Mouse (Mus musculus): Measurements from ENCODE around the gene Cfap54.

The Cfap54 gene

GRCm38 (mm10) chr10:93081133-93081779 lies at the start of gene Cfap54:
Cfap54 (minus strand) TSS chr10:93081618.
- peak; percentile 11 for DNase-seq (ENCODE audit: extremely low read depth, insufficient read length, low spot score)

DNA sequence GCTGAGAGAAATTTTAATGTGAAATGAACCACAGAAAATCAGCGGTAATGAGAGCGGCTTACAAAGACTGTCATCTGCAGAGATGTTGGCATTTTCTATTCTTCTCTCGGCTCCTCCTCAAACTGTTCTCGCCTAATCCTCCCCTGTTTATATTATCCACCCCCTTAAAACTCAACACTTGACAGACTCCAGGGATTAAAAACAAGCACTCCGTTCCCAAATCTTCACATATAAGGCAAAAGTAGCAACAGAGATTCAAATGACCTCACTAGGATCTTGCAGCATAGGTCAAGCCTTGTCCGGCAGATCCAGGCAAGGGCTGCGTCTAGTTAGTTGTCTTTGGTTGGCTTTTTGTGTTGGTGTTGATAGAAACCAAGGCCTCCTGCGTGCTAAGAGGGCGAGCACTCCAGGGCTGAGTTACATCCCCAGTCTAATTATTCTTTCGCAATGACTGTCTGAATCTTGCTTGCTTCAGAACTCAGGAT lies 49.1 kb upstream of the Cfap54 start:
- no peak for DNase-seq (ENCODE audit: extremely low read depth, insufficient read length, low spot score)

DNA sequence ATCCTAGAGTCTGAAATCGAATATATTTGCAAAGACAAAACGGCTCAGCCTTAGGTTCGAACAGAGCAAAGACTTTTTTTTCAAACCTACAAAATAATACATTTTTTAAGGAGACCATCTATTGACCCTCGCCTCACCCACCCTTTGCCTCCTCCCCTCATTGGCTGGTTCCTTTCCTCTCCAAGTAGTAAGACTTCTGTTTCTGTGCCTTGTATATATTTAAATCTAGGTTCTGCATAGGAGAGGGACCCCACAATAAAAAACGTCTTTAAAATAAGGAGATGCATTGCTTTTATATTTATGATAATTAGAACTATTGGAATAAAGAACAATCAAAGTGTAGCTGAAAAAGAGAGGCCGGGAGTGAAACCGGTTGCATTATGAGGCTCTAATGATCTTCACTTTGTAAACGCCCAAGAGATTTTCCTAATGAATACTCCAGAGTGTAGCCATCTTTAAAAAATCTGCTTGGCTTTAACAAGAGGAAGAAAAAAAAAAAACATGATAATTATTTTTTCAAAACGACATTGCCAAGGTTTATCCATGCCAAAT lies 48.6 kb upstream of the Cfap54 start:
- no peak for DNase-seq (ENCODE audit: extremely low read depth, insufficient read length, low spot score)

DNA sequence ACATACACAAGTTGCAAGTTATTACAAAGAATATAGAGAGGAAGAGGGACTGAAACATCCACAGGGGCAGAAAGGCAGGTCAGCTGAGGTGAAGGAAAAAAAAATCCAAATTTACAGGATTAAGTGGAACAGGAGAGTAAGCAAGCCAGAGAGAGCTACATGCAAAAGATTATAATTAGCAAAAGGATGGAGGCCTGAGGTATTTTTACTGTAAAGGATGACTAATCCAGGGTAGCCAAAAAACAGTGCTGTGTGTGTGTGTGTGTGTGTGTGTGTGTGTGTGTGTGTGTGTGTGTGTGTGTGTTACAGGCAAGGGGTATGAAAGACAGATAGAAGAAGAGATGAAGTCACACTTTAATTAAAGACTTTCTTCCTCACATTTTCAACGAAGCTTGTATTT lies 47.9 kb upstream of the Cfap54 start:
- peak; percentile 9 for DNase-seq (ENCODE audit: extremely low read depth, insufficient read length, low spot score)

DNA sequence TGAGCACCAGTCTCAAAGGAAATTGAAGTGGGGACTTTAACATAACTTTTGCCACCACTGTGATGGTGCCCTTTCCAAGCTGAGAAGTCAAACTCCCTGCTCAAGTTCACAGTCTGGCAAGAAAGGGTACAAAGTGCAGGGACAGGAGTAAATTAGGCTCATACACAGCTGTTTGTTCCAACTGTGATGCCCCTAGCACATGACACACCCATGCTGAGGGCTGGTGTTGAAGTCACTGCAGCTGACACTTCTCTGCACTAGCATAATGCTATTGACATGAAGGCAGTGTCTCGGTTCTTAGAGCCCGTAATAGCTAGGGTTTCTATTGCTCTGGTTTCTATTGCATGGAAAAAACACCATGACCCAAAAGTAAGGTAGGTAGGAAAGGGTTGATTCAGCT lies 47.1 kb upstream of the Cfap54 start:
- DNase-seq (ENCODE audit: extremely low read depth, insufficient read length, low spot score), result no peak

- no peak for DNase-seq (ENCODE audit: extremely low read depth, insufficient read length, low spot score)
Observed at GRCm38 (mm10) chr10:93126025-93126424, 44.6 kb upstream of the Cfap54 start.

- DNase-seq (ENCODE audit: extremely low read depth, insufficient read length, low spot score), result peak; percentile 53
Observed at GRCm38 (mm10) chr10:93123957-93124613, 42.7 kb upstream of the Cfap54 start.

GRCm38 (mm10) chr10:93123310-93123709 lies 41.9 kb upstream of the Cfap54 start:
- no peak for DNase-seq (ENCODE audit: extremely low read depth, insufficient read length, low spot score)

DNA sequence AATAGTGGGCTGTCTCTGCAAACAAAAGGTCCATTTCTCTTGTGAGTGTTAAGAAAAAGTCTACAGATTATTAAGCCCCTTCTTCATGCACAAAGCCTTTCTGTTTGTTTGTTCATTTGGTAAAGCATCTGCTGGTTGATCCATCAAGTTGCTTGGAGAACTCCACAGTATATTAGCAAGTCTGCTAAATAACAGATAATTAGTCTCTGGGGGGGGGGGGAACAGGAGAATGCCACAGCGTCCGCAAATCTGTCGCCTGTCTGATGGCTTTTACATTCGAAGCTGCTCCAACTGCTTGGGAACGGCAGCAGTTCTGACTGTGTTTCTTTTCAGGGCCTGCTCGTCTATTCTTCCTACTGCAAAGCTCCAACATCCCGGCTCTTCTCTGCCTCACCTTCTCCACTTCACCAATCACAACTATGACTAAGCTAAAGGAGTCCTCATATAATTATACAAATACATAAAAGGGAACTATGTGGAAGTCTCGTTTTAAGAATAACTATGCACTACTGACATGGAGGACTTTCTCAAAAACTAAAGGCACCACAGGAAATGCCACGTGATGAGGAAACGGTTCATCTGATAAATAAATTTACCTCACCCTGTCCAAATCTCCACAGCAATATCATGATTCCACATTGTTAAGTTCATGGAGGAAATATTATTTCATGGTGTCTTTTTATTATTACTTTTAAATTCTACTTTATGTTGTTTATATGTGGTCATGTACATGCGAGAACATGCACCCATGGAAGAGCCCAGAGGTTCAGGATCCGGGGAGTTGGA lies 41.2 kb upstream of the Cfap54 start:
- DNase-seq (ENCODE audit: extremely low read depth, insufficient read length, low spot score), result no peak

DNA sequence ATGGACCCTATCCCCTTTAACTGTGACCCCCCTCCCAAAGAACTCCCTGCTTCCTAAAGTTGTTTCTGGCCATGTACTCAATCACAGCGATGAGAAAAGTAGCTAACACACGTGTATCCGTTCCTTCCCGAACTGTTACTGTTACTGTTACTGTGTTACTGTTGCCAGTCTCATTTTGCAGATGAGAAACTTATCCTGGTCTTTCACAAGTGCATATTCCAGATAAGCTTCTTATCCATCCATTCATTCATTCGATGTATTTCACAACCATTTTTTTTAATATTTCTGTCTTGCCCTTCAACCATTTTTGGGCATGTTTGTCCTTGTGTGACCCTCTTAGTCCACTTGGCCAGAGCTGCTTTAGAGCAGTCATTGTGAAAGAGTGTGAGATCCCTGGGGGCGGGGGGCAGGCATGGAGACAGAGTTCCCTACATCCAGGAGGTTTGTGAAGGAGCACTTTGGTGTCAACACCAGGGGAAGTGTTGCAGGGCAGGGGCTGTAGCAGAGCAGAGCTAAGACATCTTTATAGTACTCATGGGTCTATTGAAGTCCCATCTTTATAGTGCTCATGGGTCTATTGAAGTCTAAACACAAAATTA lies 39.9 kb upstream of the Cfap54 start:
- no peak for DNase-seq (ENCODE audit: extremely low read depth, insufficient read length, low spot score)

GRCm38 (mm10) chr10:93119809-93120208 lies 38.4 kb upstream of the Cfap54 start:
- no peak for DNase-seq (ENCODE audit: extremely low read depth, insufficient read length, low spot score)

DNA sequence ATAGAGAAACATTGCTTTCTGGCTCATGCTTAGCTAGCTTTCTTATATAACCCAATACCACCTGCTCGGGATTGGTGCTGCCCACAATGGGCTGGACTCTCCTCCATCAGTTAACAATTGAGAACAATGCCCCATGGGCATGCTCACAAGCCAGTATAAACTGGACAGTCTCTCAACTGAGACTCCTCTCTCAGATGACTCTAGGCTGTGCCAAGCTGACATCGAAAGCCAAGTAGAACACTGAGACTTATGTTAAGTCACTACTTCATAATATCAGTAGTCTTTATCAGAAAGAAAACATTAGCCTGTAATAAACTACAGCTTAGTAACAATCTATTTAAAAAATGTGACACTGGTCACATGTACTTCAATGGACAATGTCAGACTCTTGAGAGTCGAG lies 35.2 kb upstream of the Cfap54 start:
- DNase-seq (ENCODE audit: extremely low read depth, insufficient read length, low spot score), result no peak

DNA sequence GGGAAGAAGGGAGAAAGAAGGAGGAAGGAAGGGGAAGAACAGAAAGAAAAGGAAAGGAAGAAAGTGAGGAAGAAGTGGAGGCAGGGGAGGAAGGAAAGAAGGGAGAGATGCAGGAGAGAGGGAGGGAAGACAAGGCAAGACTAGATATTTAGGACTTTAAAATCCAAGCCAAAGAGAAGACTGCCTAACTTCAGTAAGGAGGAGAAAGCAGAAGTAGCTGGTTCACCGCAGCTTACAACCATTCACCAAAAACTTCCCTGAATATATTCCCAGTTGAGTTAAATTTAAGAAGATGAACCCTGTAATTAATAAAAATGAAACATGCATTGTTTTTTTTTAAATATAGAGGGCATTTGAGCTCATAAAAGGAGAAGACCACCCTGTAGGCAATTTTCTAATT lies 34.3 kb upstream of the Cfap54 start:
- no peak for DNase-seq (ENCODE audit: extremely low read depth, insufficient read length, low spot score)

DNA sequence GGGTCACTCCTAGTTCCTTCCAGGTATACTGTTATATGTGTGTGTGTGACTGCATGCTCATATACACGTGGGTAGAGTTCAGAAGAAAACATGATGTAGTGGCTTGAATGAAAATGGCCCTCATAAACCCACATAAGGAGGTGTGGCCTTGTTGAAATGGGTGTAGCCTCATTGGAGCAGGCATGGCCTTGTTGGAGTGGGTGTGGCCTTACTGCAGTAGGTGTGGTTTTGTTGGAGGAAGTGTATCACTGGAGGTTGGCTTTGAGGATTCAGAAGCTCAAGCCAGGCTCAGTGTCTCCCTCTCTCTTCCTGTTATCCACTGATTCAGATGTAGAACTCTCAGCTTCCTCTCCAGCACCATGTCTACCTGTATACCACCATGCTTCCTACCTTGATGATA lies 33.4 kb upstream of the Cfap54 start:
- DNase-seq (ENCODE audit: extremely low read depth, insufficient read length, low spot score), result no peak

GRCm38 (mm10) chr10:93113968-93114367 lies 32.5 kb upstream of the Cfap54 start:
- DNase-seq (ENCODE audit: extremely low read depth, insufficient read length, low spot score), result no peak

DNA sequence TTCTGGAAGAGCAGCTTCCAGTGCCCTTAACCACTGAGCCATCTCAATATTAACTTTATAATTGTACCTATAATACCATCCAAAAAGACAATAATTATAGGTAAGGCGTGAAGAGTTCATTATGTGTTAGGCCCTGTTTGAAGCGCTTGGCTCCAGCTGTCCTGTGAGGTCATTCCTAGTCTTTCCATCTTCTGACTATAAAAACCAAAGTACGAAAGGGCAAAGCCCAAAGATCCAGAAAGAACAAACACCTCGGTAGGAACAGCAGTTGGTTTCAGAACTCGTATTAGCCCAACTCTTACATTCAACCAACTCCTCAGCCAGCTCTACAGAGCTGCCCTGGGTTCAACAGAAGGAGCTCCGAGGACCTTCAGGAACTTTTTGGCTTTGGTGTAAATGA lies 30.6 kb upstream of the Cfap54 start:
- DNase-seq (ENCODE audit: extremely low read depth, insufficient read length, low spot score), result no peak

- no peak for DNase-seq (ENCODE audit: extremely low read depth, insufficient read length, low spot score)
Observed at GRCm38 (mm10) chr10:93111412-93111811, 30.0 kb upstream of the Cfap54 start.

DNA sequence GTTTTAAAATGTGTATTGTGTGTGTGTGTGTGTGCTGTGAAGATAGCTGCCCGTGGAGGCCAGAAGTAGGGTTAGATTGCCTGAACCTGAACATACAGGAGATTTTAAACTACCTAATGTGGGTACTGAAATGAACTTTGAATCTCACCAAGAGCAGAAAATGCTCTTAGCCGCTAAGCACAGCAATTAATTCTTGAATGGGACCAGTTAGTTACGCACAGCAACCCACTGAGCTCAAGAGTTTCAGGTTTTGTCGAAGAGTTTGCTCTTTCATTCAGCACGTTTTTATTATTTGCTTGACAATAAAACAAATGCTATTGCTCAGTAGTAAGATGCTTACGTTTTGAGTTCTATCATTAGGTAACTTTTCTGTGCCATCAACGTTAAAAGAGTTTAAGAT lies 23.9 kb upstream of the Cfap54 start:
- DNase-seq (ENCODE audit: extremely low read depth, insufficient read length, low spot score), result no peak

DNA sequence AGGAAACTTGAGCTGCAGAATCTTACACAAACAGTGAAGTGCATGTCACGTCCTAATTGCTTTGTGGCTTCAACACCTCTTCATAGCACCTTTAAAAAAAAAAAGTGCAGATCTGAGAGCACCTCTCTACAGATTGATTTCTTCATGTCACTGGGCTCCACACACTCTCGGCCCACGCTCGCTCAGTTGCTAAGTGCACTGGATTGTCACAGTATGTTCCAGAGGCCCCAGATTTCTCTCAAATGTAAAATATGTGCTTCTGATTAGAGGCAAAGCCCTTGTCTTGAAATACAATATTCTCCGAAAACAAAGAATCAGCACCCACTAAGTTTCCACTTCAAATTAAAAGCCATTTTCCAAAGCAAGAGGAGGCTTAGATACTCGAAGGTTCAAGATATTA lies 22.9 kb upstream of the Cfap54 start:
- DNase-seq (ENCODE audit: extremely low read depth, insufficient read length, low spot score), result no peak

DNA sequence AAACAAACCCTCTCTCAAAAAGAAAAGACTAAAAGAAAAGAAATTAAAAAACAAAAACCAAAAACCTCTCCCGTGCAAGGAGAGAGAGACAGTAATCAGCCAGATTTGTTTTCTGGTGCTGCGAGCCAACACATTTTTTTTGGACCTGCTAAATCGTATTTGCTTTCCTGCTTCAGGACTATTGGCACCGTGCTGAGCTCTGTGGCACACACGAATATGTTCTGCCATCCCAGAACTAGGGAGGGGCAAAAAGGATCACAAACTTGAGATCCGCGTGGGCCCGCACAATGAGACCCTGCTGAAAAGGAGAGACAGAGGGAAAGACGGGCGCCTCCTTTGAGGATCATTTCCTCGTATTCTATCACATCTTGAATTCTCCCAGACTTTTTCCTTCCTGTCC lies 22.3 kb upstream of the Cfap54 start:
- no peak for DNase-seq (ENCODE audit: extremely low read depth, insufficient read length, low spot score)

DNA sequence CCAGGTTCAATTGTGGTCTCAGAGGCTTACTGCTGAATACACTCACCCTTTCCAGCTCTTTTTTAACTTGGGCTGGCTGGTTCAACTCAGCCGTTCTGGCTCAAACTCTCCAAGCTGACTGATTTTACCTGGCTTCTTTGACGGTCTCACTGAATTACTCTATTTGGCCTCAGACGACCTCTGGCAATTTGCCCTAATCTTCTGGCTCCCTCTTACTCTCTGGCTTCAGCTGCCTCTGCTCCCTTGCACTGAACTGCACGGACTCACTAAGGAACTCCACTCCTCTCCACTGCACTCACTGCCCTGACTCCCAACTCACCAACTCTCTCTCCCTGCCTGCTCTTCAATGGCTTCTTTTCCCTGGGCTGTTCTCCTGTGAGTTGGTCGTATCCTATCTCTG lies 20.9 kb upstream of the Cfap54 start:
- DNase-seq (ENCODE audit: extremely low read depth, insufficient read length, low spot score), result no peak
